In genomic region chr10:70110815-70111214, GRCm38 (mm10) we compare ENCODE assay signal across 15 mouse cellular contexts. TPM values are rescaled to one million over a fixed set of nuclear protein-coding genes. Genes with fewer than 3 reads are reported as not detected.
DNase-seq lines count a peak whose midpoint lies in the region; TF ChIP-seq lines count a peak whose summit lies in the region.
"Had no signal": no experiment of that assay in that cellular context is flagged by ENCODE, and none has a peak within 500 bp of the region (broad histone marks: within the 10 kb centered on the region; RNA-seq: fewer than 3 reads in every experiment).

No protein-coding gene starts in this region.

- TF ChIP-seq CTCF in gastrocnemius, adult 2 months (IDR thresholded peaks at IDR 0.05): no peak

- H3K27ac ChIP-seq in gastrocnemius, adult 2 months: peak overlapping the region; percentile 87
- H3K27ac ChIP-seq: heart, embryonic 15.5 days; midbrain, embryonic 13.5 days had no signal

- peak; percentile 3 for DNase-seq in lung, postnatal 25 days (ENCODE audit: low spot score)
- no peak for DNase-seq in lung, adult 18-20 months
- DNase-seq in gastrocnemius, adult 2 months: peak; percentile 81
- DNase-seq in heart, adult 9 months (ENCODE audit: low spot score in 2 of 2): peak; percentile 45 to 68
- DNase-seq in skeletal muscle tissue, adult 2 months (ENCODE audit: low read depth, low spot score): peak; percentile 74
- DNase-seq in frontal cortex, adult 2 months (ENCODE audit: extremely low spot score in 1 of 2, low spot score in 1 of 2): no peak
- no peak for DNase-seq in layer of hippocampus, postnatal 14 days (ENCODE audit: low spot score in 2 of 2)
- DNase-seq: cerebellum, adult 9-10 months; forebrain, postnatal 0 days; kidney, adult 8-10 months; spleen, adult 18-20 months had no signal

- peak overlapping the region; percentile 51 for H3K4me3 ChIP-seq in gastrocnemius, adult 2 months
- H3K4me3 ChIP-seq: erythroblast, embryonic 14.5 days; heart, embryonic 15.5 days; limb, embryonic 15.5 days; midbrain, embryonic 13.5 days had no signal

- intact Hi-C loops in gastrocnemius, adult 2 months (cut with DNase I): no loop called here

RNA-seq across cellular contexts. Expression of gene Ccdc6, which starts 13.9 kb away (rescaled TPM):
- total RNA-seq in gastrocnemius, adult 2 months (2021): 100 to 1,000 TPM in 1 of 2 experiments, 10 to 100 TPM in 1; 94.2 to 115 TPM
- 22.6 and 23.7 TPM in 2 replicates for polyA plus RNA-seq in frontal cortex, adult 2 months (2012; rRNA removed)
- 10 to 100 TPM; 65.7 to 66.3 TPM for total RNA-seq in layer of hippocampus, postnatal 14 days (2021)

Comparison
In these comparisons a context has a peak if more than half of its experiments do, and no peak if none do; other contexts are left out.
1. DNase-seq: peak in lung, postnatal 25 days (single experiment), gastrocnemius, adult 2 months (single experiment), heart, adult 9 months (2 of 2) and skeletal muscle tissue, adult 2 months (single experiment); none in lung, adult 18-20 months (0 of 2), frontal cortex, adult 2 months (0 of 2) and layer of hippocampus, postnatal 14 days (0 of 2).